Mouse (Mus musculus): Measurements from ENCODE around the gene Scamp5. TPM values are rescaled to one million over a fixed set of nuclear protein-coding genes. Genes with fewer than 3 reads are reported as not detected.
A peak's percentile ranks its signal among the peaks of the same experiment; 100 is the strongest.
"Not testable (repeated sequence)": the region's sequence is repeated elsewhere in the genome, so short reads cannot be mapped to it uniquely, and the experiment has no call there.

The Scamp5 gene
- total RNA-seq, 1 experiment from 2014 or later, result 11.0 TPM

GRCm38 (mm10) chr9:57452624-57453462 is 15.0 kb downstream of the Scamp5 start:
- no peak for DNase-seq

- DNase-seq, result peak; percentile 27
These were observed 18.1 kb downstream of the Scamp5 start for GRCm38 (mm10) chr9:57449715-57450114.

GRCm38 (mm10) chr9:57440620-57441019 is 27.2 kb downstream of the Scamp5 start:
- no peak for DNase-seq

GRCm38 (mm10) chr9:57439522-57440295 is 28.2 kb downstream of the Scamp5 start, which contains the start of gene Ppcdc:
TSS of gene Ppcdc (minus strand) at chr9:57440124.
- DNase-seq, result peak; percentile 94

DNA sequence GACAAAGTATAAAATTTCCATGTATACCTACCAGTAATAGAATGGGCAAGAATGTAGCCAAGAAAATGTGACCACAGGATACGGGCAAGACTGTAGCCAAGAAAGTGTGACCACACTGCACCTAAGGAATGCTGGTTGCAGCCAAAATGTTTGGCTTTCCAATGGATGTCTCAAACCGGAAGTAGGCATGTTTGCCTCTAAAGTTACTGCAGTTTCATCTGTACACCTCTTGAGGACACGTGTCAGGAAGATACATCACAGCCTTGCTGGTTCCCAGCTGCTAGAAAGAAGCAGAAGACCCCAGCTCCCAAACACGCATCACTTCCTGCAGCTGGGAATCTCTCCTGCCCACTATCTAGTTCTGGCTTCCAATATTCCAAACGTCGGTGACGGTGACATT is 28.8 kb downstream of the Scamp5 start:
- DNase-seq, result no peak

DNA sequence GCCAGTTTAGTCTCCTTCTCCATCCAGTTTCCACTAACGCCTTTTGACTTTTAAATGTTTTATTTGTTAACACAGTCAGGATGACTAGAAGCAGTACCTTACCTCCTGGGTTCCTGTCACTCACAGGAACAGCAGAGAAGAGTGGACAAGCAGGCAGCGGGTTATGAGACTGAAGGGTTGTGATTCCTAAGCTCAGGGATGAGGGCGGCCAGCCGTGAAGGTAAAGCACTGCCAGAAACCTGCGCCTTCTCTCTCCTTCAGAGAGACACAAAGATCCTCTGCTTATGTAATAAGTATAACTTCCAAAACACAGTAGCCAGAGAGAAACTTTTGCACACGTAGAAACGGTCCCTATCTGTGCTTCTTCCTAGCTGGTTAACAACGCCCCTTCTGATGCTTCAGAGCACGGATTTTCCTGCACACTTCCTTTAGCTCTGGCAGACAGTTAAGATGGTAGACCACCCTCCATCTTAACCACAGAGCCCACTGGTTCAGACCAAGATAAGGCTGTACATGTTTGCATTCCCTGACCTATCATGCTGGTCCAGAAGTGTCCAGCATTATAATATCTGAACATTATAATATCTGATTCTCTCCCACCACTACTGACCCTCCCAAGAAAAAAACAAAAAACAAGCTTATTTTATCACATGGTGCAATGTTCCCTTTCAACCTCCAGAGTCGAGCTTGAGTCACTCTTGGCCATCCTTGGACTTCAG is 29.8 kb downstream of the Scamp5 start:
- no peak for DNase-seq

- DNase-seq, result no peak
These were observed 31.7 kb downstream of the Scamp5 start for GRCm38 (mm10) chr9:57436166-57436565.

DNA sequence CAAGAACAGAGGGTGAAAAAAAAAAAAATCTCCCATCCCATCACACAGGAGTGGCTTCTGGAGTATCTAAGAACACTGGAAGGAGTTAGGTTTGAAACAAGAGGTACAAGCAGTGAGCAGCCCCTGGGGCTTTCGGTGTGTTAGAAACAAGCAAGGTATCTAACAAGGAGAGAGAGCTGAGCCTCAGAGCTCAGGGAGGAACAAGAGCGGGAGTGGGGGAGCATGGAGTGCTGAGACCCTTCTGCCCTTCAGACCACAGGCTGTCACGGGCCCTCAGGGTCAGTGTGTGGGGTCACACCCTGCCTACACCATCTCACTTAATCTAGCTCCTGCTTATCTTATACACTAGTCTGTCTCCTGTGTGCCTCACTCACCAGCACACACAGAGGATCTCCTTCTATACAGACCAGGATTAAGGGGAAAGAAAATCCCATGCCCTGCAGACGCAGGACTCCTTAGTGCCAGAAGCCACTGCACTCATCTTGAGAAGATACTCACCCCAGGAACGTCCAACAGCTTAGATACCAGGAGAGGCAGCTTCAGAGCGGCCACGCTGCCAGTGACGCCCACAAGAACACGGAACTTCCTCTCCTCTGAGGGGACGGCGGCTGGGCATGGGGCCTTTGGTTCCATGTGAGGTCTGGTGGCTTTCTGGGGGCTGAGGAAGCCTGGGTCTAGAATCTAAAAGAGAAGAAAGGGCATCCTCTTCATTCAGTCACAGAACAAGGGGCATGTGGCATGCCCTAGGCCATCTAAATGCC is 33.3 kb downstream of the Scamp5 start:
- no peak for DNase-seq

DNA sequence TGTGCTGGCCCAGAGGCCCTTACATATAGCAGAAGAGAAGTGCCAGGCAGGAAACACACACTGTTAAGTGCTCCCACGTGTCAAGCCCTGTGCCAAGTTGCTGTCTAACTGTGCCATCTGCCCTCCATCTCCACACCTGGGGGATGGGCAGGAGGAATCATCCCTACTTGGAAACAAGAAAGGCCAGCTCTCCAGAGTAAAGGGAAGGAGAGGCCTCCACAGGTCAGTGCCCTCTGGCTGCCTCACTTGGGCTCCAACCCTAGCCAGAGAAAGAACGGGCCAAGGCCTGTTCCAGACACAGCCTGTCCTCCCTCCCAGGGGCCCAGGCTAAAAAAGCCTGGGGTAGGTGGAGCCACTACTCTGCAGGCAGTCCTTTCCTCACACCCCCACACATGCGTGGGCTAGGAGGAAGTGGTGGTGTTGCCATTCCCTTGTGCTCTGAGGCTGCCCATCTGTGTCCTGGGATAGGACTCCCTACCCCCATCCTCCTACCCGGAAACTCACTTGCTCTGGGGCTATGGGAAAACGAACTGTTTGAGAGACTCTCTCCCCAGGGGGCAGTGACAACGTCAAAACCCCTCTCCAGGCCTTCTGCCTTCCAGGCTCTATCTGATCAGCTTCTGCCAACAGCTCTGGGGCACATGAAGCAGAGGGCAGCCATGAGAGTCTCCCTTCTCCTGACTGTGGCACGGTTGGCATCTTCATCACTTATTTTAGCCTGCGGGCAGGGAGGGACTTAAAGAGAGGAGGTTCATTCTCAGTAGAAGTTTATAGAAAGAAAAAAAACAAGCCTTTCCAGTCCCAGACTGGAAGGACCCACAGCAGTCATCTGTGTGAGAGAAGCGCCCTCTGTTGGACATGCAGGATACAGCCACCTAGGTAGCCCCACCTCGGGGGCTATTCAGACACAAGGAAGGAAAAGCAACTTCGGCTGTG is 34.5 kb downstream of the Scamp5 start:
- DNase-seq, result peak; percentile 90

DNA sequence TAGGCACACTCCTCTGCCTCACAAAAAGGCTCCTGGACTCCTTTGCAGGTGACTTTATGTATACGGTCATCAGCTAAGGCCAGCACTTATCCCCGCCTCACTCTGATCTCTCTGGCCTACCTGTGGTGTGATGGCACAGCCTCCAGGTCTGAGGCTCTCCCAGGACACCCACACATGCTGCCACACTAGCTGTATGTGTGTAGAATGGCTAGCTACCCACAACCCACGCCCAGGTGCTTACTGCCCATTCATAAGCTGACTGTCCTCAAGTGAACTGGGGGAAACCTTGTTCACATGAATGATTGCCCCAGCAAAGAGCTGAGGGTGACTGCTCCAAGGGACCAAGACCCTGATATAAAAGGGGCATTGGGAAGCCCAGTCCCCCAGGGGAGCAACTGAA is 35.4 kb downstream of the Scamp5 start:
- no peak for DNase-seq

DNA sequence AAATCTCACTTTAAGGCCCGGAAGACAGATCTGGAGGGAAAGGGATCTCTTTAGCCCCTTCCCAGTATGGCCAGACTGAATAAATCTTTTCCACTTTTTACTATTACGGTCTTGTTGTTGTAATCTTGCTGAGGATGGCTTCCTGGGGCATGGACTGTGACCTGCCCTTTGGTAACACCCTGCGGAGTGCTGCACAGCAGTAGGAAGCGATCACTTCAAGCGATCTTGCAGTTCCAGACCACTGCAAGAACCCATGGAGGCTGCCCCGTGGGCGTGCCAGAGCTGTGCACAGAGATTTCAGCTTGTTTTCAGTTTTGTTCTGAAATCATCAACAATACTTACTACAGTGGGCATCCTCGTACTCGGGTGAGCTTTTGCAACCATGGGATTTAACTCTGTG is 36.7 kb downstream of the Scamp5 start:
- DNase-seq, result no peak

DNA sequence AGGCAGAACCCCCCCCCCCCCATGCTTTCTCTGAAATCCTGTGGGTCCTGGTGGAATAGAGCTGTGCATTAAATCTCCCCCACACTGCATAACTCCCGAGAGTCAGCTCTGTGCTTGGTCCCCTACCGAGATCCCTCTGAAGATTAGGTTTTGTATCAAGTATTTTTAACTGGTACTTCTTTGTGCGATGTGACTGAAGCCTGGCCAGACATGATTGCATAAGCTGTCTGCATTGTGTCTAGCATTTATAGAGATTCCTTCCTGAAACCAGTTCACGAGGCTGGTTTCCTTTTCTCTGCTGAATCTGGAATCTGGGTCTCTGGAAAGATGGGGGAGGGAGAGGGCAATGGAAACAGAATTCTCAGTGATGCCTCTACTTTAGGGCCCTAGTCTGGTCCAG is 39.5 kb downstream of the Scamp5 start:
- DNase-seq, result no peak

DNA sequence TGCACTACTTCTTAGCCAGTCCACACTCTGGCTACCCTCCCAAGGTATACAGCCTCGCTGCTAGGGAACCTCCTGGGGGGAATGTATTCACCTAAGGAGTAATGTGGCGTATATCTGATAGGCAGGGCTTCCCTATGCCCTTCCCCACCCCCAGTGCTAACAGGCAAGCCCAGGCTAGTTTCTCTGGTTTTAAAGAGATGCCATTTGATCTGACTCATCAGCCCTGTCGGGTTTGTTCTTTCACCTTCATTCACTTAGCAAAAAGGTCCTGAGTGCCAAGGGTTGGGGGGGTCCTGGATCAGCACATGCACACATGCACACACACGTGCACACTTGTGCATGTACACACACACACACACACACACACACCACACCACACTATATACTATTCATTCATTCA is 39.9 kb downstream of the Scamp5 start:
- DNase-seq, result no peak

DNA sequence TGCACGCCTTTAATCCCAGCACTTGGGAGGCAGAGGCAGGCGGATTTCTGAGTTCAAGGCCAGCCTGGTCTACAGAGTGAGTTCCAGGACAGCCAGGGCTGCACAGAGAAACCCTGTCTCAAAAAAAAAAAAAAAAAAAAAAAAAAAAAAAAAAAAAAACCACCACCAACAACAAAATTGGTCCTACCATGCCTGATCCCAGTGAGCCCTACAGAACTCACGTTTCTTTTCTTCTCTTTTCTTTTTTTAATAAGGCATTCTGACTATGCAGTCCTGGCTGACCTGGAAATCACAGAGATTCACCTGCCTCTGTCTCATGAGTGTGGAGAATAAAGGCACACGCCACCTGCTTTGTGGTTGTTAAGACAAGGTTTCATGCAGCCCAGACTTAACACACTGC is 40.7 kb downstream of the Scamp5 start:
- DNase-seq, result not testable (repeated sequence)

- peak; percentile 64 for DNase-seq
These were observed 42.7 kb downstream of the Scamp5 start for GRCm38 (mm10) chr9:57425116-57425515.

DNA sequence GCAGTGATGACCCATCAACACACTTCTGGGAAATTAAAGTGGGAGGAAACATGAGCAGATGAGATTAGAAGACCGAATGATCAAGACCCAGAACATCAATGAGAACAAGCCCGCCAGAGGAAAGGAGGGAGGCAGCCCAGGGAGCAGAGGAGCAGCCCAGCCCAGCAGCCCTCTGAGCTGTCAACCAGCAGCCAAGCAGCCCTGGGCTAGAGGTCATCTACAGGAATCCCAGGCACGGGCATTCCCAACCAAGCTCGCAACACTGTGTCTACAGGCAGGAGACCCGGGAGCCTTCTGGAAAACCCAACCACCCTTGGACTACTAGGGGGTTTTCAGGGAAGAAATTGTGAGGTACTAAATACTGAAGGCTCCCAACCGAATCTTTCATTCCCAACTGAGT is 43.8 kb downstream of the Scamp5 start:
- no peak for DNase-seq

GRCm38 (mm10) chr9:57421688-57422111 is 46.2 kb downstream of the Scamp5 start:
- DNase-seq, result peak; percentile 73

DNA sequence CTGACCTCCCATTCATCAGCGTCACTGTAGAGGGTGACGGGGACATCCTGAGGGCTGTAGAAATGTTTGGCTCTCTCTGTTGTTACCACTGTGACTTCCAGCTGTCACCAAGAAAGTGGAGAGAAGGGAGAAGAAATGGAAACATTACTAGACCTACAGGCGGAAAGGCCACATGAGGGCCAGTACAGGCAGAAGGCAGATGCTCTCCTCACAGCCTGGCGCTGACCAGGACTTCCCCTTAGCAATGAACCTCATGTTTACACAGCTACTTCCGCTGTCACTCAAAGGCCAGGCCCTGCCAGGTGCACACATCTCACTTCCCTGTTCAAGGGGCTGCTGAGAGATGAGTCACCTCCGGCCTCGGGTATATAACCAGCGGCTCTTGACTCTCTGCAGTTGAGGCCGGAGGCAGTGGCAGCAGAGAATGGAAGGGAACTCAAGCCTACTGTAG is 46.7 kb downstream of the Scamp5 start:
- DNase-seq, result peak; percentile 83

DNA sequence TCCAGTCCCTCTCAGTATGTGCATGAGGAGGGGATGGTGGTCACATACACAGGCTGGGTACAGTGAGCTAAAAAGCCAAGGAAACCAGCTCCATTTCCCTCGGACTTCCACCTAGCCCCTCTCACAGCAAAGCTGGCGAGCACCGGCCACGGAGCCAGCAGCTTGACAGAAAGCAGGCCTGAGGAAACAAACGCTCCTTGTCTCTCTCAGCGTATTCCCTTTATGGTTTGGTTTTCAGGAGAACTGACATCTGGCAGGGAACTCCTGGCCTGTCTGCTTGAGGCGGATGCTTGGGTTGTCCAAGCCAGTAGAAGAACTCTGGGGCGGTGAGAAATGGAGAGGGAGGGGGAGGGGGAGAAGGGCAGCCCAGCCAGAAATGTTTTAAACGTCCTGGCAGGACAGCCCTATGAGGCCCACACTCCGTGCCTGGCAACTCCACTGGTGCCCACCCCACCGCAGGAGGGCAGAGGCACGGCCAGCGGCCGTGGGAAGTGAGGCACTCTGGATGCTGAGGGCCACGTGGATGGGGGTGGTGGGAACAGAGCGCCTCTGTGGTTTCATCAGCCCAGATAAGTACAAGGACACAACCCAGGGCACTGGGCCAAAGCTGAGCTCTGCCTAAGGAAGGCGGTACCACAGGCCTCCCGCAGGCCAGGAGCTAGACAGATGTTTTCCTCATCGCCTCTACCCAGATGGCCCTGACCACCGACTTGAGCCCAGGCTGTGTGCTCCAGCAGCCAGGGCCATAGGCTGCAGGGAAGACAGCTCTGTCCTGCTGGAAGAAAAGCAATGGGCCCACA is 47.3 kb downstream of the Scamp5 start:
- DNase-seq, result peak; percentile 99
